Mouse (Mus musculus) brain, embryonic 18.5 days (tissue): Measurements from ENCODE around the gene Krtap7-1.
A peak's percentile ranks its signal among the peaks of the same experiment; 100 is the strongest.

ENCODE experiments used
- DNase-seq: peaks from one replicate; pipeline ENCODE4 v3.0.0-alpha.2; 2012; ENCODE audit warnings: low read depth, low spot score

Krtap7-1 gene

DNA sequence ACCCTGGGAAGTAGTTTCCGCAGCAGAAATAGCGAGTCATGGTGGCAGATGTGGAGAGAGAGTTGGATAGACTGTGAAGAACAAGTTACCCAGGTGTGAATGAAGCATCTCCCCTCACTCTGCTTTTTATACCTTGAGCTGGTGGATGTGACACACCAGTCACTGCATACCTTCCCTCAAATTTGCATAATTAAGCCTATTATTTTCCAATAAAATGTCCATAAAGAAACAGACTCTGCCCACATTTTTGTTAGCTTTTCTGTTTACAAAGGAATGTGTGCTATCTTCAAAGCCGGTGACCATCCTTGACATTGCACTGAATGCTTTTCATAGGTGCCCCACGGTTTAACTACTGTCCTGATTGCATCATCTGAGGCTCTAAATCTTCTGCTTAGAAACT lies at the start of gene Krtap7-1:
Krtap7-1 (minus strand) TSS at position 101 of the 400 bp plus-strand sequence.
- no peak for DNase-seq

DNA sequence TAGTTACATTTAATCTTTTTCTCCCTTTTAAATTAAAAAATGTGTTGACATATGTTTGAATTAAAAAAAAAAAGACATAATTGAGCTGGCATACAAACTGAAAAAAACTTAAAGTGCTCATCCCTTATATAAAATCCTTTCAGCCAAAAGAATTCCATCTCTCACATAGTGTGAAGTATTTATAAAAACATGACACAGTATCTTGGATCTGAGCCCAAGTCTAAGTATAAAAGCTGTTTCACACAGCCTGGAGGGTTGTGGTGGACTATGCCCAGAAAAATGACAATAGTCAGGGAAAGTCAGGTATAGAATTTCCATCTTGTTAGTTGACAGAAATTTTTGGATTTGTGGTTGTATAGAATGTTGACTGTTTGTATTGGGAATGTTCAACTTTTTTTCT lies 42.2 kb upstream of the Krtap7-1 start:
- no peak for DNase-seq

DNA sequence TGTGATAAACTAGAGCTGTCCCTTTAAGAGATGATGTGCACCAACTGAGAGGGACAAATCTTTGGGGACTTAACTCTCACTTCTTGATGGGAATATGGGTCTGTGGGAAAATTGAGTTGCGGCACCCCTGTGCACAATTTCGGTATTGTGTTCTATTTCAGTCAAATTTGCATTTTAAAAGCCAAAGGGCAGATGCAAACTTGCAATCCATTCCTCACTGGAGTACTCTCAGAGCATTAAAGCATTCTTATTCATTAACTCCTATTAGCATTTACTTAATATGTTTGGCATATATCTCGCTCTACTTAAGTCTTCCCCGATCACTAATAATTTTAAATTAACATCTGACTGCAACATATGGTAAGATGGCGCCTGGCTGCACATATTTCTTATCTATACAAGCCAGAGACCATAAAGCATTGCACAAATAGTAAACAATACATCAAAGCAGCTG lies 29.9 kb upstream of the Krtap7-1 start:
- no peak for DNase-seq

DNA sequence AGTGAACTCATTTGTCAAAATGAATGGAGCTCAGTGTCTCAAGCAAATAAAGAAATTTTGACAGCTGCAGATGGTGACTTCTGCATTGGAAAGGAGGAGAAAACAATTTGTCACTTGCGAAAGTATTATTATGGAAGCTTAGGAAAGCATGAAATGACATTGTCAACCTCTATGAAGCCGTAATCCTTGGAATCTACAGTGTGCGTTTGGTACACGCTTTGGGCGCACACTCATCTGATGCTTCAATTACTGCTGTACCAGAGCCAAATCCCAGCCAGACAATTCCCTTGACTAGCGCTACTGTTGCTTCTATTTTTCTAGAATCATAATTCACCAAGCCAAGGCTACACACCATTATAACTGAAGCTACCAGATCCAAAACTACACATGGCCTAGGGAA lies 29.2 kb upstream of the Krtap7-1 start:
- DNase-seq: no peak

DNA sequence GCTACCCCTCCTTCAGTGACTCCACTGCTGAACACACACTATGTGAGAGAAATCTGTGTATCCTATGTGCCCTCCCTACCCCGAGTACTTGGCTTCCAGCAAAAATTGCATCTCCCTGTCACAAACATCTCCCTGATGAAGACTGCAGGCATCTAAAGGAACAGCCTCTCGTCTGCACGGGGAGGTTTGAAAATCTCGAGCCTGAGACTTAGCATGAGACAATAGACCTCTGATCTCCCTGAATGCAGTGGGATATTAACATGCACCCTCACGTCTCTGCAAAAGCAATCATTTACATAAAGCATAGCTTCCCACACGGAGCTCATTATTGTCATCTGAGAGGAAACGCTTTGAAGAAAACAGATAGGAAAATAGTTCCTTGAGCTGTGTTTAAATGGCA lies 22.4 kb upstream of the Krtap7-1 start:
- DNase-seq: peak; percentile 45

DNA sequence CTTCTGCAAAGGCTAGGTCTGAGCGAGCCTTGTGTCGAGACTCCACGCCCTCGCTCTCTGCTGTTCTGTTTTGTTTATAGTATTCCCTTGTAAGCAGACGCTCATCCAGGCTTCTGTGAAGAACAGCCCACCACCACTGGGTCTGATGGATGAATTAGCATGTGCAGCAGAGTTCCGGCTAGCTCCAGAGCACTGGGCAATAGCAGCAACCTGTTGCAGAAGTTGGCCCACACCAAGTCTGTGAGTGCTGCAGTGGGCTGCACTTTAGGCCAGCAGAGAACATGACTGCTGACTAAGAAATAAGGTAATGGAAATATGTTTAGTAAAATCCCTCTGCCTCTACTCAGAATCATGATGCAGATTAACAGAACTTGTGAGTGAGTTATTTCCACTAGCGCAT lies 21.7 kb upstream of the Krtap7-1 start:
- DNase-seq: no peak

DNA sequence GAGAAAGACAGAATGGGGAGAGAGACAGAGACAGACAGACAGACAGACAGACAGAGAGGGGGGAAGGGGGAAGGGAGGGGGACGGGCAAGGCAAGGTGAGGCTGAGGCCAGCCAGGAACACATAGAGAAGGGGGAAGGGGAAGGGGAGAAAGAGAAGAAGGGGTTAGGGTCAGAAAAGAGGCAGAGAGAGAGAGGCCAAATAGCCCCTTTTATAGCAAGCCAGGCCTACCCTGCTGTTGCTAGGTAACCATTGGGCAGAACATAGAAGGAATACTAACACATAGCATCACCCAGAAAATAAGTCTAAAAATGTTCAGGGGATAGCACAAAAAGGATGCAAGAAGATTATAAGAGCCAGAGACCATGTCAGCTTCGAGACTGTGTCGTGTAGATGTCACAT lies 20.3 kb upstream of the Krtap7-1 start:
- no peak for DNase-seq

DNA sequence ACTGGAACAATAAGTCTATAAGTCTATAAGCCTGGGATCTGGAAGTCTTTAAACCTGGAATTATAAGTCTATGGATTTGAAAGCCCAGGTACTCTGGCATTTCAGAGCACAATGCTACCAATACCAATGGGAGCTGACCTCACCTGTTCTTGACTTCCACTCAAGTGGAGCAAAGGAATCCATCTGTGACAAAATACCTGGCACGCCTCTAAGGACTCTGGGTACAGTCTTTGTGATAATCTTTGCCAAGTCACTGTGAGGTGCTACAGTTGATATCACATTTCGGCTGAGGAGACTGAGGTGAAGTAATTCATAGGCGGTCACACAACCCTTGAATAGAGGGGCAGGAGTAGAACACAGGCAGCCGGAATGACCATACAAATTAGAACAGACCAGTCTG lies 12.9 kb upstream of the Krtap7-1 start:
- DNase-seq: no peak

DNA sequence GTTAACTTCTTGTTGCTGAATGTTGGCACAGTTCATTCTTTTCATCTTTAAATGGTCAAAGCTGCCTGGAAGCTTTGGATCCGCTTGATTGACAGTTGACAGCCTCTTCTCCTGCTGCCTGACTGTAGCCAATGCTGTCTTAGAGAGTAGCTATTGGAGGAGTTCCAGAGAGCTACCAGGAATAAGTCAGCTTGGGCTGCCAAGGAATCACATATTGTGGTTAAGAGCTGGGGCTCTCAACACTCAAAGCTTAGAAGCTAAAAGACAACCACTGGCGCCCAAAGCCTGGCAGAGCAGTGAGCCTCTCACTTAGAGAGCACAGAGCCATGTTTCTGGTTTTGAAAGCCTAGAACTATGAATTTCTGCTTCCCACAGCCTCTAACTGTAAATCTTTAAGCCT lies 12.4 kb upstream of the Krtap7-1 start:
- DNase-seq: peak; percentile 52

DNA sequence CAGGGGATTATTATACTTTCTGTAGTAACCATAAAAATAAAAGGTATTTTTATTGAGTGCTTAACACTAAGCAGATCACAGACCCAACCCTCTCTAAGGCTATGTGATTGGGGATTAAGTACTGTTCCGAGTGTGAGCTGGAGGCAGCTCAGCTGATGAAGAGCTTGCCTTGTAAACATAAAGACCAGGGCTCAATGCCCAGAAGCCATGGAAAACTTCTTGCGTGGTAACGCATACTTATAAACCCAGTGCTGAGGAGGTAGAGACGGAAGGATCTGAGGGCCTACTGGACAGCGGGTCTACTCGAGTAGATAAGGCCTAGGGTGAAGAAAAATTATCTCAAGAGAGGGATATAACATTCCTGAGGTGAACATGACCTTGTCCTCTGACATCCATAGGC lies 12.0 kb upstream of the Krtap7-1 start:
- DNase-seq: no peak

DNA sequence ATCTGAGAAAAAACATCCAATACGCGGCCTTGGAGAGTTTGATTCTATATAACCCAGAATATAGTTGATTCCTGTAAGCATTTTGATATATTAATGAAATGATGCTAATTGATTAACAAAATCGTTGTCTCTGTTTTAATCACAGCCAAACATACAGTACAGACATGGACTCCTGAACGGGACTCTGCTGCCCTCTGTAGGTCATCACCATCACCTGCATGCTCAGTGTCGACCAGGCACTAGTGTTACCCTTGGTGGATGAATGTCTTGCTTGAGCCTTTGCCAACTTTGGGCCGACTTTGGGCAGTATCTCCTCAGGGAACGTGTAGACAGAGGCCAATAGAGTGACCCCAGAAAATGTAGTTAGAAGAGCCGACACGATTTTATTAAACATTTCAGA lies 9.5 kb upstream of the Krtap7-1 start:
- no peak for DNase-seq

DNA sequence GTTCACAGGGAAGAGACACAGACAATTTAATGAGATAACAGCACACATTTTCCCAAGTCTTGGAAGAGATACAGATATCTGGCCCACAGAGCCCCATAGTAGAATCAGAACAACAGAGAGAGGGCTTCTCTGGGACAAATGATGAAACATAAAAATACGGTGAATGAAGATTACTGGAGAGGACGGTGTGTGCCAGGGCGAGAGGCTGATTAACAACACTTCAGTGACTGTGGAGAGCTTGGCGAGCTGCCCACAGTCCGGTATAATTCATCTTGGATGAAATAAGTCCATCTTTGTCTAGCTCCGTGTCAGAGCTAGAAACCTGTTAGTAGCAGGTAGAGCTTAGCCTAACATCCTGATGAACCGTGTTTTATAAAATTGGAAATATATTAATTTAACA lies 5.3 kb upstream of the Krtap7-1 start:
- DNase-seq: no peak

DNA sequence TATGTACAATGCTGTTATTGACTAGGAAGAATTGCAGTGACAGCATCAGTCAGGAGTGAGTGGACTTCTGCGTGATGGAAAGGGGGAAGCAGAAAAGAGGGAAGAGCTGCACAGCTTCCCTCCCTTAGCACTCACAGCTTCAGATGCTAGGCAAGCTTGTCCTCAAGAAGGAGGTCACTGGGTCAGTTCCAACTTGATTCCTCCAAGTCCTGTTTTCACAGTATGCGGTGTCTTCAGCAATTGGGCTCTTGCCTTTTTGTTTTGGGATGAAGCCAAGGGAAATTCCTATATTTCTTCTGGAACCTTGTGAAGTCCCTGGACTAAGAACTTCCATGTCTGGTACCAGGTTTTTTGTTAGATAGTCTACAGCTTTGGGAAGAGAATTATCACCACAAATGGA lies 4.6 kb downstream of the Krtap7-1 start:
- DNase-seq: no peak

DNA sequence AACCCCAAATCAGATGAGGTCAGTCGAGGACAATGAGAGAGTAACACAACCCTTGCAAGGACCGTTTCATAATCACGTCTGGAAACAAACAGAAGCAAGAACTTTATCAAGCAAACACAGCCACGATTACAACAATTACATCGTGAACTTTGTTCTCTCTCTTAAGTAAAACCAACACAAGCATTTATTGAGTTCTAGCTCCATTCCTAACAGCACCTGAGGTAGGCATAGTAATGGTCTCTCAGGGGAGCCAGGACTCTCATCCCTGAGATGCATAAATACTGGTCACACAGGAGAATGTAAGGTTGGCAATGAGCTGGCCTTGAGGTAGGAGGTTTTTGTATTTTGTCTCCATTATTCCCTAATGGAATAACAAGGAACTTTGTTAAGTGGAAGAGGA lies 6.3 kb downstream of the Krtap7-1 start:
- no peak for DNase-seq

DNA sequence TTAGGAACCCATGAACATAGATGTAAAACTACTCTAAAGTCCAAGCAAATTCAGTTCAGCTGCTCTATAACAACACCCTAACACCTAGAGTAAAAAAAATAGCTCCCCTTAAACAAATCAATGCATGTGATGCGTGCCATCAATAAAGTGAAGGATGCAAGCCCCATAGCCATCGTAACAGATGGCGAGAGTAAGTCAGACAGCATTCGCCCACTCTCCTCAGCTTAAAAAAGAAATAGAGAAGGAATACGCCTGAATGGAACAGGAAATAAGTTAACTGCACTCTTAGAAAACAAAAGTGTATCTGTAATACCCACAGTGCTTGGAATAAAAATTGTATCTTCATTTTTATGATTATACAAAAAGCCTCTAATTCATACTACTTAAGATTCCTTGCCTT lies 11.1 kb downstream of the Krtap7-1 start:
- no peak for DNase-seq

DNA sequence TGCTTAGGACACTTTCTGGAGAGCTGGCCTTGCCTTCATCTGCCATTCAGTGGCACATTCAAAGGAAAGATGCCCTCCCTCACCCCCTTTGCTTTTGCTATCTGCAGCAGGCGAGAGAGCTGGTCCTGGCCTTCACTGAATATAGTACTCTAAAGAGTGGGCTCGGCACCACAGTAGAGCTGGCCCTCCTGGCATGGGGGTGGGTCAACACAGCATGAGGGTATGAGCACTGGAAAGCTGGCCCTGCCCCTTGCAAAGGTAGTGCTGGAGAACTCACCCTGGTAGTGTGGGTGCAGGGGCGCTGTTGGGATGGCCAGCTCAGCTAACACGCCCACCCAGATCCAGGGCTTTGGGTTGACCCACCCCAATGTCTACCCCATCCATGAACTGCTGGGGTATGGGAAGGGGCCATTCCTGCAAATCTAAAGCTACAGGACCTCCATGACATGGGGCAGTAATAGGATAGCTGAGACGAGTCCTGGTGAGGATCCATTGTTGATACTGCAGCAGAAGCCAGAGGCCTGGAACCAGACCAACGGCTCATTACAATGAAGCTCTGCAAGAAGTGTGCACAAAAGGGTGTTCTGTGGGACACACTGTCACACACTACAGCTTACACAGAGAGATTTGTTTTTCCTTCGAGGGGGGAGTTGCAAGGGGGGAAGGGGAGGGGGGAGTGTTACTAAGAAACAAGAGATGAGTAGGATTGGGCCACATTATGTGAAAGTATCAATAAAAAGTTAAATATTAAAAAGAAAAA lies 12.5 kb downstream of the Krtap7-1 start:
- no peak for DNase-seq

DNA sequence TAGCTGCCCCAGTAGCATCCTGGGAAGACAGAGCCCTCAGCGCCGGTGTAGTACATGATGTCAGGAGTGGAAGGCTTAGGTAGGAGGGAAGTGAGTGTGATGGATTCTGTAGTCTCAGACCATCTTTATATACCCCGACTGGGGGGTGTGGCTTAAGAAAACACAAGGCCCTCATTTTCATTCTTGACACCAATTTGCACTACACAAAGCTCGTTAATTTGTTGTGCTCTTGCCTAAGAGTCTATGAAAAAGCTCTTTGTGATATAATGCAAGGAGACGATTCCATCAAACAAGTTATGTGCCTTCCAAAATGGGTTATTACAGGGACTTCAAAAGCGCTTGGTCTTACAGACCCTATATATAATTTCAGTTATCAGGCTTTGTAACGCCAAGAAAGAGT lies 20.3 kb downstream of the Krtap7-1 start, which contains the start of gene Krtap8-1:
Krtap8-1 (minus strand) TSS at position 101 of the 400 bp plus-strand sequence.
- DNase-seq: no peak

DNA sequence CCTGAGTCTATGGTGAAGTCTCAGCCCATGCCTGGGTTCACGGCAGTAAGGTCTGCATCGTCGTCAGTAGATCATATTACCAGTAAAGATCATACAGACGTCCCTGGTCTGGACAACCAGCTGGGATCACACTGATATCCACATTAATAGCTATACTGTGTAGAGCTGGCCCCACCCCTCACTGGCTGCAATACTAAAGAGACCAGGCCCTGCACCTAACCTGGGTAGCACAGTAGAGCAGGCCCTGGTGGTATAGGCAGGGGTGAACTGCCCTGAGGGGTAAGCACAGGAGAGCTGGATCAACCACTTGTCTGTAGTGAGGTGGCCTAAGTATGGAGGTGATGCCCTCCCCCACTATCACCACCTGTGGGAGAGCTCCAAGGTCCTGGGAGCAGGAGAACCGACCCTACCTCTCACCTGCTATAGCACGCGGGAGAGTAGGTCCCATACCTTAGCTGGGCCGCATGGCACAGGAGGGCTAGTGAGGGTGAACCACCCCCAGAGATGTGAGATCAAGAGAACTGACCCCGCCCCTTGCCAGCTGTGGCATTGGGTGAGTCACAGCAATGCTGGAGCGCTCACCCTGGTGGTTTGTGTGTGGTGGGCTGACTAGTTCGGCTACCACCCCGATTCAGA lies 30.3 kb downstream of the Krtap7-1 start:
- DNase-seq: no peak

DNA sequence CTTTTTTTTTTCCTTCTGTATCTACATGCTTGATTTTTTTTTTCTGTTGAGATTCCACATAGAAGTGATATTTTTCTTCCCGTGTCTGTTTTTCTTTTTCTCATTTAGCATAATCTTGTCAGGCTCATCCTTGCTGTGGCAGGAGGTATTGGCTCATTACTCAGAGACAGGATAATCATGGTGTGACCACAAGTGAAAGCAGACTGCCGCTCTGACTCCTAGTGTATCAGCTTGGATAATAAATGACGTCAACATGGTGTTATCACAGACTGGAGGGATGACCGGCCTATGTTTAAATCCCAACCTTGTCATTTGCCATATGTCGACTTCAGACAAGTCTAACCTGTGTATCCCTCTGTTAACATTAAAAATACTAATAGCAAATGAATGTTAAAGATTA lies 46.9 kb downstream of the Krtap7-1 start:
- no peak for DNase-seq
